Mouse (Mus musculus): ENCODE results near the gene Nob1. TPM values are rescaled to one million over a fixed set of nuclear protein-coding genes. Genes with fewer than 3 reads are reported as not detected.
A peak's percentile ranks its signal among the peaks of the same experiment; 100 is the strongest.

Nob1 gene
- polyA plus RNA-seq, 1 experiment, result 52.2 TPM

GRCm38 (mm10) chr8:107465332-107465990 is 40.6 kb upstream of the Nob1 start:
- Histone ChIP-seq H3K4me1 (replicated peaks; ENCODE audit: control insufficient read depth, insufficient read depth, low read length) (no peaks in the 10 kb centered on the region), H3K36me3 (ENCODE audit: control insufficient read depth, insufficient read depth, low read length) (peaks cover 36% of the 10 kb centered on the region)

GRCm38 (mm10) chr8:107462423-107462822 is 37.6 kb upstream of the Nob1 start:
- Histone ChIP-seq H3K4me3 (ENCODE audit: control insufficient read depth, insufficient read depth, low read length) (no peak overlapping the region), H3K27me3 (ENCODE audit: control insufficient read depth, insufficient read depth, low read length) (no peaks in the 10 kb centered on the region), H3K27ac (ENCODE audit: control insufficient read depth, insufficient read depth, low read length) (no peak overlapping the region), H3K4me1 (replicated peaks; ENCODE audit: control insufficient read depth, insufficient read depth, low read length) (no peaks in the 10 kb centered on the region), H3K36me3 (ENCODE audit: control insufficient read depth, insufficient read depth, low read length) (peaks cover 63% of the 10 kb centered on the region)
- 97% methylated on average over 5 of the region's 5 CpGs for WGBS
- DNase-seq, result no peak
- TF ChIP-seq CTCF (IDR thresholded peaks at IDR 0.05; ENCODE audit: borderline replicate concordance, control insufficient read depth, extremely low read depth, insufficient read depth, low read length, poor library complexity), result no peak
- no peak for TF ChIP-seq POLR2A (IDR thresholded peaks at IDR 0.05; ENCODE audit: control insufficient read depth, extremely low read depth, insufficient read depth, low read length, poor library complexity)

More at GRCm38 (mm10) chr8:107465332-107465990, 40.6 kb upstream of the Nob1 start:
- Histone ChIP-seq H3K27me3 (ENCODE audit: control insufficient read depth, insufficient read depth, low read length) (no peaks in the 10 kb centered on the region), H3K27ac (ENCODE audit: control insufficient read depth, insufficient read depth, low read length) (no peak overlapping the region), H3K4me3 (ENCODE audit: control insufficient read depth, insufficient read depth, low read length) (no peak overlapping the region)
- 91% methylated on average over 3 of the region's 3 CpGs for WGBS
- TF ChIP-seq POLR2A (IDR thresholded peaks at IDR 0.05; ENCODE audit: control insufficient read depth, extremely low read depth, insufficient read depth, low read length, poor library complexity), result no peak
- no peak for TF ChIP-seq CTCF (IDR thresholded peaks at IDR 0.05; ENCODE audit: borderline replicate concordance, control insufficient read depth, extremely low read depth, insufficient read depth, low read length, poor library complexity)
- no peak for DNase-seq

GRCm38 (mm10) chr8:107458281-107458680 is 33.4 kb upstream of the Nob1 start:
- H3K4me3 ChIP-seq (ENCODE audit: control insufficient read depth, insufficient read depth, low read length), result no peak overlapping the region
- TF ChIP-seq POLR2A (IDR thresholded peaks at IDR 0.05; ENCODE audit: control insufficient read depth, extremely low read depth, insufficient read depth, low read length, poor library complexity), result no peak
- TF ChIP-seq CTCF (IDR thresholded peaks at IDR 0.05; ENCODE audit: borderline replicate concordance, control insufficient read depth, extremely low read depth, insufficient read depth, low read length, poor library complexity), result no peak
- H3K27ac ChIP-seq (ENCODE audit: control insufficient read depth, insufficient read depth, low read length), result no peak overlapping the region
- DNase-seq, result no peak
- peaks cover 55% of the 10 kb centered on the region for H3K36me3 ChIP-seq (ENCODE audit: control insufficient read depth, insufficient read depth, low read length)
- no peaks in the 10 kb centered on the region for H3K4me1 ChIP-seq (replicated peaks; ENCODE audit: control insufficient read depth, insufficient read depth, low read length)
- WGBS, result 95% methylated on average over 6 of the region's 6 CpGs
- no peaks in the 10 kb centered on the region for H3K27me3 ChIP-seq (ENCODE audit: control insufficient read depth, insufficient read depth, low read length)

- H3K27ac ChIP-seq (ENCODE audit: control insufficient read depth, insufficient read depth, low read length), result no peak overlapping the region
- H3K4me3 ChIP-seq (ENCODE audit: control insufficient read depth, insufficient read depth, low read length), result no peak overlapping the region
- no peak for DNase-seq
- peaks cover 55% of the 10 kb centered on the region for H3K36me3 ChIP-seq (ENCODE audit: control insufficient read depth, insufficient read depth, low read length)
- no peaks in the 10 kb centered on the region for H3K27me3 ChIP-seq (ENCODE audit: control insufficient read depth, insufficient read depth, low read length)
- H3K4me1 ChIP-seq (replicated peaks; ENCODE audit: control insufficient read depth, insufficient read depth, low read length), result no peaks in the 10 kb centered on the region
- TF ChIP-seq CTCF (IDR thresholded peaks at IDR 0.05; ENCODE audit: borderline replicate concordance, control insufficient read depth, extremely low read depth, insufficient read depth, low read length, poor library complexity) (no peak), POLR2A (IDR thresholded peaks at IDR 0.05; ENCODE audit: control insufficient read depth, extremely low read depth, insufficient read depth, low read length, poor library complexity) (no peak)
- 96% methylated on average over 4 of the region's 4 CpGs for WGBS
Observed at GRCm38 (mm10) chr8:107457725-107458124, 32.9 kb upstream of the Nob1 start.

GRCm38 (mm10) chr8:107455268-107455667 is 30.4 kb upstream of the Nob1 start:
- no peak overlapping the region for H3K4me3 ChIP-seq (ENCODE audit: control insufficient read depth, insufficient read depth, low read length)
- no peaks in the 10 kb centered on the region for H3K27me3 ChIP-seq (ENCODE audit: control insufficient read depth, insufficient read depth, low read length)
- TF ChIP-seq CTCF (IDR thresholded peaks at IDR 0.05; ENCODE audit: borderline replicate concordance, control insufficient read depth, extremely low read depth, insufficient read depth, low read length, poor library complexity) (no peak), POLR2A (IDR thresholded peaks at IDR 0.05; ENCODE audit: control insufficient read depth, extremely low read depth, insufficient read depth, low read length, poor library complexity) (no peak)
- no peaks in the 10 kb centered on the region for H3K4me1 ChIP-seq (replicated peaks; ENCODE audit: control insufficient read depth, insufficient read depth, low read length)
- no peak overlapping the region for H3K27ac ChIP-seq (ENCODE audit: control insufficient read depth, insufficient read depth, low read length)
- H3K36me3 ChIP-seq (ENCODE audit: control insufficient read depth, insufficient read depth, low read length), result peaks cover 32% of the 10 kb centered on the region
- WGBS, result 0% methylated on average over 3 of the region's 3 CpGs
- DNase-seq, result peak; percentile 31

- Histone ChIP-seq H3K27me3 (ENCODE audit: control insufficient read depth, insufficient read depth, low read length) (no peaks in the 10 kb centered on the region), H3K4me3 (ENCODE audit: control insufficient read depth, insufficient read depth, low read length) (no peak overlapping the region), H3K4me1 (replicated peaks; ENCODE audit: control insufficient read depth, insufficient read depth, low read length) (peaks cover 6% of the 10 kb centered on the region), H3K27ac (ENCODE audit: control insufficient read depth, insufficient read depth, low read length) (no peak overlapping the region), H3K36me3 (ENCODE audit: control insufficient read depth, insufficient read depth, low read length) (peaks cover 17% of the 10 kb centered on the region)
- TF ChIP-seq CTCF (IDR thresholded peaks at IDR 0.05; ENCODE audit: borderline replicate concordance, control insufficient read depth, extremely low read depth, insufficient read depth, low read length, poor library complexity), result no peak
- TF ChIP-seq POLR2A (IDR thresholded peaks at IDR 0.05; ENCODE audit: control insufficient read depth, extremely low read depth, insufficient read depth, low read length, poor library complexity), result no peak
- WGBS, result 96% methylated on average over 11 of the region's 11 CpGs
- DNase-seq, result no peak
Observed at GRCm38 (mm10) chr8:107453386-107453785, 28.5 kb upstream of the Nob1 start.

Data from thymus, adult 2 months (tissue).